13 mouse cellular contexts compared by ENCODE assay signal in the genomic region with DNA sequence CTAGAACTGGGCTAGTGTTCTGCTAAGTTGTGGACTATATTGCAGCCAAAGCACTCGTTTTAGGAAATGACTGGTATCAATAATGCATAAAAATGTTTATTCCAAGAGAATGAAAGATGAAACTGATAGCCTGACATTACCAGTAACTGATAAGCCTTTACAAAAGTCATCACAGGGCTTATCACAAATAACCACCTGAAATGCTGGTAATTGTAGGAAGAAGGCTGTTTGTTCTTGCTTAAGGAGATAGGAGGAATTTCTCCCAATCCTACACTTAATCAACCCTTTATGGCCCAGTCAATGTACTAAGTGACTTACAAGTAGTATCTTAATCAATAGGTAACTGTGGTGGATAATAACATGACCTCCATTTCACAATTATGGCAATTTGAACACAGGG.
"Had no signal": no experiment of that assay in that cellular context is flagged by ENCODE, and none has a peak within 500 bp of the region (broad histone marks: within the 10 kb centered on the region; RNA-seq: fewer than 3 reads in every experiment).

No protein-coding gene starts in this region.

- H3K27ac ChIP-seq: kidney, embryonic 15.5 days; limb, embryonic 13.5 days; lung, embryonic 15.5 days; midbrain, embryonic 10.5 days; neural tube, embryonic 15.5 days had no signal

- DNase-seq: kidney, adult 2 months; kidney, postnatal 14 days; left cerebral cortex, postnatal 4 days; lung, postnatal 14 days; midbrain, embryonic 14.5 days; thymus, adult 18-20 months; thymus, postnatal 14 days had no signal

- H3K27me3 ChIP-seq: kidney, embryonic 15.5 days; limb, embryonic 13.5 days; lung, embryonic 15.5 days; neural tube, embryonic 15.5 days had no signal

- H3K4me2 ChIP-seq: kidney, embryonic 15.5 days; limb, embryonic 13.5 days; lung, embryonic 15.5 days; neural tube, embryonic 15.5 days had no signal

- H3K9ac ChIP-seq: kidney, embryonic 15.5 days; limb, embryonic 13.5 days; lung, embryonic 15.5 days; neural tube, embryonic 15.5 days had no signal

- H3K4me3 ChIP-seq: kidney, embryonic 15.5 days; limb, embryonic 13.5 days; lung, embryonic 15.5 days; midbrain, embryonic 10.5 days; myocyte; neural tube, embryonic 15.5 days had no signal

- H3K9me3 ChIP-seq: kidney, embryonic 15.5 days; limb, embryonic 13.5 days; lung, embryonic 15.5 days; midbrain, embryonic 10.5 days; neural tube, embryonic 15.5 days had no signal

- H3K36me3 ChIP-seq: kidney, embryonic 15.5 days; limb, embryonic 13.5 days; lung, embryonic 15.5 days; midbrain, embryonic 10.5 days; neural tube, embryonic 15.5 days had no signal

- H3K4me1 ChIP-seq: limb, embryonic 13.5 days; lung, embryonic 15.5 days; neural tube, embryonic 15.5 days had no signal
